Mouse (Mus musculus) monocyte, adult 59 days (primary cell): Measurements from ENCODE around the gene Scamp2. TPM values are rescaled to one million over a fixed set of nuclear protein-coding genes. Genes with fewer than 3 reads are reported as not detected.

Source experiments
- total RNA-seq, 2 experiments: library from RNA; stranded (reverse); gene quantifications; one replicate each; pipeline ENCODE4 v1.2.4; 2023

Gene Scamp2
- total RNA-seq: 100 to 1,000 TPM; 122 to 136 TPM

DNA sequence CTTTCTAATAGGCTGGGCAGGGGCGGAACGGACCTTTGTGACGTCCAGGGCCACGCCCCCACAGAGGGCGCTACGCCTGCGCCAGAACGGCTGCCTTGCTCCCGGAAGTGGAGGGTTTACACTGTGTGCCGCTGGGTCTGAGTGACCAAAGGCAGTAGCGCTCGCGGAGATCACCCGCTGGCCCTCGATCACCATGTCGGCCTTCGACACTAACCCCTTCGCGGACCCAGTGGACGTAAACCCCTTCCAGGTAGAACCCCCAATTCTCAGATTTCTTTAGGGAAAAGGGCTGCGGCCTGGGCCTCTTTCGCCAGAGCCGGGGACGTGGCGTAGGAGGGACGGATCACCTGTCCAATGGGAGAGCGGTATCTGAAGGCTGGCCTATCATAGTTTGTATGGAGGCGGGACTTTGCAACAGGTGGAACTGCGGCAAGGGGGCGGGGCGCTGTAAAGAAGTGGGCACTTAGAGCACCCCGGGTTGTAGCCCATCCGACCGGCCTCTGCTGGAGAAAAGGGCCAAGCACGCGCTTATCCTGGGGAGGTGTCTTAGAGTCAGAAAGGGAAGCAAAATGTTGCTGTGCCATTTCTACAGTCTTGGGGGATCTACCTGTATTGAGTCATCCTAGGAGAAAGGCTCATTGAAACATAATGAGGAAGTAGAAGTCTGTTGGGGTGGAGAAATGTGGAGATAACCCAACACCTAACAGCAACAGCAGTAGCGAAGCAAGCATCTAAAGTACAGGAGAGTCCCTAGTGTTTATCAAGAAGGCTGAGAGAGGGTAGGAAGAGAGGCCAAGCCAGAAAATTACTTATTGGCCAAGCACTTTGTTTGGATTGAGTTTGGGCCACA lies at the start of gene Scamp2:
Gene Scamp2 (plus strand): TSS at position 83 of the 850 bp plus-strand sequence.

DNA sequence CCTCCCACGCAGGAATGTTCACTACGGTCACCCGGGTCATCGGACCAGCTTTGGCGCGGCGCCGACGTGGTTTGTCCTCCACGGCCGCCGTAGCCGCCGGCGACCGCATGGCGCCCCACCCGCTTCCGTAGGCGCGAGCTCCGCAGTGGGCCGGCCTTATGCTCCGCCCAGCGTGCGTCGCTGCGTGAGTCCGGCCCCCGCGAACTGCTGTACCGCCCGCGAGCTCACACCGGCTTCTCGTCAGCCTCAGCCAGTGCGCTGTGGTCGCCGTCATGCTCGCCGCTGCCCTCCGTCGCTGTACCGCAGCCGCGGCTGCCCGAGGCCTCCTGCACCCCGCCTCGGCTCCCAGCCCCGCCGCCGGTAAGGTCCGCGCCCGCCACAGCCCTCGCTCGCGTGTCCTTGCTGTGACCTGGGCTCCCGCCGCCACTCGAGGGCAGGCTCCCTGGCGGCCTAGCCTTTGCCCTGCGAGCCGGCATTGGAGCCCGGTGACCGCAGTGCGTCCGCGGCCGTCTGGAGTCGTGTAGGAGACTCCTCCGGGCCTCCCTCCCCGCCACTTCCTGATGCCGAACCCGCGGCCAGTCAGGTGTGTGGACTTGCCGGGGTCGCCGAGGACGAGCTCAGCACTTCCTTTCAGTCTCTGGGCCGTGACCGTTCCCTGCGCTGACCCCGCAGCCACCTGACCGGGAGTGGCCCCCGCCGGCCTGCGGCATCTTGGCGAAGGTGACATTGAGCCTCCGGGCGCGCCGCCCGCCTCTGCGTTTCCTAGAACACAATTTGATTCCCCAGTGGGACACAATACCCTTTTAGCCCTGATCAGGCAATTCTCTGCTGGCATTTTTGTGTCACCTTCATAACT lies 39.5 kb upstream of the Scamp2 start, which contains the start of gene Cox5a:
Gene Cox5a (plus strand): TSS at position 219 of the 856 bp plus-strand sequence.

DNA sequence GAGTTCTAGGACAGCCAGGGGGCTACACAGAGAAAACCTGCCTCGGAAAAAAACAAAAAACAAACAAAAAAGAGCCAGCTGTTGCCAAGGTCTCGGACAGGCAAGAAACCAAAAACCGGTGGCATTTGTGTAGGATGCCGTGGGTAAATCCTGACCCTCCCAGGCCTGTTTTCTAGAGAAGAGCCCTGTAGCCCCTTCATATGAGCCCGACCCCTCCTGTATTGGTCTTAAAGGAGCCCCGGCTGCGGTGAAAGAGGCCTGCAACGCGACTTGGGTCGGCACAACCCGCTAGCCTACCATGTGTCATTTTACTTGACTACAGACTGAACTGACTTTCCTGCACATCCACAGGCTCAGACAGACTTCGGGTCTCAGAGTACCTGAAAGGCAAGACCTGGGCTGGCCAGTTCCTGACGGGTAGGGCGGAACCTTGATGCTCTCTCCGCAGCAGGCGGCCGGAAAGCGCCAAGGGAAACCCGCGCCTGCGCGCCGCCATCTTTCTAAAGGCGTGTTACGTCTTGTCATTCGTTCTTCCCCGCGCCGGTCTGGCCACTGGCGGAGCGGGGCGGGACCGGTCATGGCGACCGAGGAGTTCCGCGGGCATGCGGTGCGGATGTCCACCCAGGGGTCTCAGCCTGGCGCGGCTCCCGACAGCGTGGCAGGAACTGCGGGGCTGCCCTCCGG lies 23.6 kb upstream of the Scamp2 start, which contains the start of gene Fam219b:
Gene Fam219b (plus strand): TSS at position 485 of the 684 bp plus-strand sequence.

DNA sequence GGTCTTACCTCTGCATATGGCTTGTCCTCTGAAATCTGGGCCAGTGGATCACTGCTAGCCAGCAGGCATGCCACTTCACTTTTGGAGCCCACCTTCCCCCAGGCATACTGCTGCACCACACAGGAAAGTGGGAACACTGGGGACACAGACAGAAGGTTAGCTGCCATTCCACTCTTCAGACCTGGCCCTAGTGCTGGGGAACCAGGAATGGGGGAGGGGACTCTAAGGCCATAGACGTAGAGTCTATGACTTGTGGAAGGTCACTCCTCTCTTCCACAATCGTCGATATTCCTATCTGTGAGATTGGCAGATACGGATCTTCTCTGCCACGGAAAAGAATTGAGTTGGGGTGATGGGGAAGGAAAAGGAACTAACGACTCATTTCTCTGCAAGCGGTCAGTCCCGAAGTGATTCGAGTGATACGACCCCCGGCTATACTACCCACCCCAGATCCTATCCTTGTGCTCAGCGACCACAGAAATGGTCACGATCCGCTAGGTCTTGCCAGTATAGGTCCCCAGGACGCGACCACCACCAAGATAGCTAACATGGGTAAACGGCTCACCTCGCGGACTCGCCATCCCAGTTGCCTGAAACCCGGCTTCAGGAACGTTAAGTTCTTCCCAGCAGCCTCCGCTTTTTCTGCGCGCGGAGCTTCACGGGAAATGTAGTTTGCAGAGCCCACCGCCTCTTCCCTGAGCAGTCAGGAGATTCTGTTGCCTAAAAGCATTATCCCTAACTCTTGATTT lies 8.4 kb upstream of the Scamp2 start, which contains the start of gene Mpi:
Gene Mpi (minus strand): TSS at position 625 of the 749 bp plus-strand sequence.

DNA sequence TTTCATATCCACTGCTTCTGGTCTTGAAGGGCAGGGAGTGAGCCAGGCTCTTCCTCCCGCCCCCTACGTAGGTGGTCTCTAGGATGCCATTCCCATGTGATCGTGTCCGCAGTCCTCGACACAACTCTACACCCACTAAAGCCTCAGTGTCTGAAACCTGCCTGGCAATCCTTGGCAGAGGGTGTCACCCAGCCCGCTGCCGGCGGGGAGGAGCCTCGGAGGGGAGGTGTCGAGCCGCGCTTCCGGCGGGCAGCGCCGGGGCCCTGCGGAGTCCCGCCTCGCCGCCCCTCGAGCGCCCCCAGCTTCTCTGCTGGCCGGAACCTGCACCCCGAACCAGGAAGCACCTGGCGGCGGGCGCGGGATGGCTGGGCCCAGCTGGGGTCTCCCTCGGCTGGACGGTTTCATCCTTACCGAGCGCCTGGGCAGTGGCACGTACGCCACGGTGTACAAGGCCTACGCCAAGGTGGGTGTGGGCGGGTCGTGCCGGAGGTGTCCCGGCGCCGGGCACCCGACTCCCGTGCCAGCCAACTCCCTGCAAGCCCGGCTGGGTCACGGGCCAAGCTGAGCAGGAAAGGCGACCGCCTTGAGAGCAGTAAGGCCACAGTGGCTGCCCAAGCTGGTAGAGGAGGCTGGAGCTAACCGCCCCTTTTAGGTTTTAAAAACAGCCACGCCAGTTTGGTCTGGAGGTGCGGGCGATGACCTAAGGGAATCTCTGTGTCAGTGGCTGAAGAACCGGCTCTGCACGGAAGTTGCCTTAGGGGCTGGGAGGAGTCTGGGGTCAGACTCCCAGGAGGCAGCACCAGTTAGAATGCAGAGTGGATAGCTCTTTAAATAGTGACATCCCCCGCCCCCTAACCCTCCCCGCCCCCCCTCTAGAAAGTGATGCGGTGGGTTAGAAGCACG lies 28.7 kb downstream of the Scamp2 start, which contains the start of gene Ulk3:
Gene Ulk3 (plus strand): TSS at position 229 of the 903 bp plus-strand sequence.

DNA sequence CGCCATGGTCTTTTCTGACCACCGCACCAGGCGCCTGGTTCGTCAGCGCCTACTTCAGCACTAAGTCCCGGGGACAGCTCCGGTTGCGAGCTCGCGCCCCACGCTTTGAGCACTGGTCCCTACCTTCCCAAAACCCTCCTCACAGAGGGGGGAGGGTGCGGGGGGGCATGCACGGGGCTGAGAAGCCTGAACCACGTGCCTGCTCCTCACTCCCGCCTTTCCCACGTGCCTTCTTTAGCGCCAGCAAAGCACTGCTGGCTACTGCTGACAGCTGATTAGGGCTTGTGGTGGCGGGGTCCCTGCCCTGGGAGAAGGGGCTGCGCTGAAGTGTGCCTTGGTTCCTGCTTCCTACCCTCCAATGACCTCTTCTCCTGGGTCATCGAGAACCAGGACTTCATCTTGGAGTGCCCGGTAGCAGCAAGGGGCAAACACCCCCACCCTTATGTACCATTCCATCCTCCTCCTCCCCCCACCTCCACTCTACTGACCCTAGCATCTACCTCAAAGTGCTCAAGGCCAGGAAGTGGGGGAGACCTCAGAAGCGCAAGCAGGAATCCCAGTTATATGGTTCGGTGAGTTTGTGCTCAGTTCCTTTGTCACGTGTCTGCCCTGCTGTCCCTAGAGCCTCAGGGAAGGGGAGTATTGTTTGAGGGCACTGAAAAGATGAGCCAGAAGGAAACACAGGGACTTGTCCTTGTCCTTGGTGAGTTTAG lies 45.6 kb downstream of the Scamp2 start, which contains the start of gene Cplx3:
Gene Cplx3 (minus strand): TSS at position 143 of the 713 bp plus-strand sequence.

DNA sequence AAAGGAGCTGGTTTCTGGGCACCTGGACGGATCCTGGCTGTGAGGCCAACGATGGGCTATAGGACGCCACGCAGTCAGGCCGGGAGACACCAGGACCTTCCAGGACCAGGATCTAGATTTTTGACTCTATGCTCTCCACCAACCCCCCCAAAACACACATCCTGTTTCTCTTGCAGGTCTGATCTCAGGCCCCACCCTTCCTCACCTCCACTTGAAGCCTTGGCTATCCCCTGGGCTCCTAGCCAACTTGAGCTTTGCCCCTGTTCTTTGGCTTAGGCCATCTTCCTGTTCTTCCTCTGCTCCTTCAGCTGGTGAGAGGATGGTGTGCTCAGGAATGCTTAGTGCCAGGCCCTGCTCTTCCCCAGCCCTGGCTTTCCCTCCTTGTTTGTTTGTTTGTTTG lies 59.9 kb downstream of the Scamp2 start, which contains the start of gene Lman1l:
Gene Lman1l (minus strand): TSS at position 101 of the 400 bp plus-strand sequence.

Other genes starting within 250 kb of the Scamp2 start
- 10 to 100 TPM; 19.5 to 28.5 TPM for gene Ppcdc, start 120.8 kb upstream of the Scamp2 start, total RNA-seq
- 10 to 100 TPM; 18.7 to 19.8 TPM for gene Scamp5, start 92.9 kb upstream of the Scamp2 start, total RNA-seq
- gene Rpp25, start 56.9 kb upstream of the Scamp2 start, total RNA-seq: under 1 TPM in 1 of 2 experiments, not detected in 1; 0.34 TPM
- 100 to 1,000 TPM; 145 to 158 TPM for gene Cox5a, start 39.7 kb upstream of the Scamp2 start, total RNA-seq
- 10 to 100 TPM; 15.8 to 16.1 TPM for gene Fam219b, start 23.4 kb upstream of the Scamp2 start, total RNA-seq
- gene Mpi, start 8.2 kb upstream of the Scamp2 start, total RNA-seq: 10 to 100 TPM; 12.0 to 12.1 TPM
- 10 to 100 TPM; 31.8 to 33.3 TPM for gene Ulk3, start 28.5 kb downstream of the Scamp2 start, total RNA-seq
- gene Cplx3, start 45.3 kb downstream of the Scamp2 start, total RNA-seq: not detected
- not detected for gene Lman1l, start 59.8 kb downstream of the Scamp2 start, total RNA-seq
- gene Csk, start 92.7 kb downstream of the Scamp2 start, total RNA-seq: 100 to 1,000 TPM; 359 to 372 TPM
- gene Cyp1a2, start 122.8 kb downstream of the Scamp2 start, total RNA-seq: not detected
- not detected for gene Cyp1a1, start 127.0 kb downstream of the Scamp2 start, total RNA-seq
- 10 to 100 TPM; 14.9 to 15.0 TPM for gene Edc3, start 147.6 kb downstream of the Scamp2 start, total RNA-seq
- gene Clk3, start 204.9 kb downstream of the Scamp2 start, total RNA-seq: 100 to 1,000 TPM; 227 to 232 TPM